Mouse (Mus musculus) ovary, adult 18-20 months (tissue): ENCODE results near the gene Tfcp2.

ENCODE experiments used
- DNase-seq: peaks from one replicate; pipeline ENCODE4 v3.0.0; 2022; ENCODE audit warnings: low spot score, mixed read lengths

Tfcp2 gene

GRCm38 (mm10) chr15:100551326-100552307 lies at the start of gene Tfcp2:
Gene Tfcp2 (minus strand): TSS chr15:100552008.
- DNase-seq, result peak; percentile 98

GRCm38 (mm10) chr15:100600696-100601272 lies 49.0 kb upstream of the Tfcp2 start:
- DNase-seq, result no peak

- DNase-seq, result peak; percentile 49
Measured at GRCm38 (mm10) chr15:100600047-100600695, 48.4 kb upstream of the Tfcp2 start.

- no peak for DNase-seq
Measured at GRCm38 (mm10) chr15:100599276-100600046, 47.7 kb upstream of the Tfcp2 start, which contains the start of gene Pou6f1. Gene Pou6f1 (minus strand): TSS chr15:100599984.

- peak; percentile 24 for DNase-seq
Measured at GRCm38 (mm10) chr15:100598883-100599275, 47.1 kb upstream of the Tfcp2 start.

GRCm38 (mm10) chr15:100598287-100598882 lies 46.6 kb upstream of the Tfcp2 start:
- DNase-seq, result no peak

- DNase-seq, result no peak
Measured at GRCm38 (mm10) chr15:100592817-100593216, 41.0 kb upstream of the Tfcp2 start.

GRCm38 (mm10) chr15:100590436-100590835 lies 38.6 kb upstream of the Tfcp2 start:
- no peak for DNase-seq

GRCm38 (mm10) chr15:100588297-100588696 lies 36.5 kb upstream of the Tfcp2 start:
- no peak for DNase-seq

- no peak for DNase-seq
Measured at GRCm38 (mm10) chr15:100587166-100587565, 35.4 kb upstream of the Tfcp2 start.

GRCm38 (mm10) chr15:100585931-100586330 lies 34.1 kb upstream of the Tfcp2 start:
- DNase-seq, result no peak

GRCm38 (mm10) chr15:100580108-100580507 lies 28.3 kb upstream of the Tfcp2 start:
- no peak for DNase-seq

GRCm38 (mm10) chr15:100577972-100578371 lies 26.2 kb upstream of the Tfcp2 start:
- DNase-seq, result no peak

- no peak for DNase-seq
Measured at GRCm38 (mm10) chr15:100576810-100577209, 25.0 kb upstream of the Tfcp2 start.

GRCm38 (mm10) chr15:100576392-100576791 lies 24.6 kb upstream of the Tfcp2 start:
- no peak for DNase-seq

- DNase-seq, result no peak
Measured at GRCm38 (mm10) chr15:100575366-100575765, 23.6 kb upstream of the Tfcp2 start.

- DNase-seq, result no peak
Measured at GRCm38 (mm10) chr15:100574378-100574777, 22.6 kb upstream of the Tfcp2 start.

- no peak for DNase-seq
Measured at GRCm38 (mm10) chr15:100573946-100574345, 22.1 kb upstream of the Tfcp2 start.

GRCm38 (mm10) chr15:100569239-100569638 lies 17.4 kb upstream of the Tfcp2 start:
- no peak for DNase-seq

- no peak for DNase-seq
Measured at GRCm38 (mm10) chr15:100566531-100566930, 14.7 kb upstream of the Tfcp2 start.

- DNase-seq, result no peak
Measured at GRCm38 (mm10) chr15:100557705-100558433, 6.1 kb upstream of the Tfcp2 start.
